Mouse (Mus musculus): ENCODE results near the gene Anxa6.
A peak's percentile ranks its signal among the peaks of the same experiment; 100 is the strongest.

DNA sequence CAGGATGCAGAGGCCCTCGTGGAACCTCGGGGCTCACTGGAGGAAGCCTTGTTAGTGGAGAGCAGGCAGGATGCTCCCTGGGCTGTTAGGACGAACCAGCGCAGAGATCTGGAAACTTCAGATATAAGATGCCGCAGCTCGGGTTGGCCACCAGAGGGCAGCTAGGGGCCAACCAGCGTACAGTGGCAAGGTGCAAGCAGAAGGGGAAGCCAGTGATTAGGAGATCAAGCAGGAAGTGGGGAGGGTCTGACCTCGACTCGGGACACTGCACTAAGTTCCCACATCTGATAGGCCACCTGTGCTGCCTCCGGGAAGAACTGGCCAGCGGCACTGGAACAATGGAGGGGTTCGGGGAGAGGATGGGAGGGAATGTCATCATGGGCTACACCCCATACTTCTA is 35.0 kb downstream of the Anxa6 start:
- peak; percentile 95 for TF ChIP-seq CTCF (IDR thresholded peaks at IDR 0.05; ENCODE audit: control insufficient read depth, insufficient read depth, low read length)
- no peak for TF ChIP-seq POLR2A (IDR thresholded peaks at IDR 0.05; ENCODE audit: borderline replicate concordance, control insufficient read depth, low read depth, low read length)
